Mouse (Mus musculus) neutrophil, adult 59 days (primary cell): ENCODE measurements around the gene Pcdh15. TPM values are rescaled to one million over a fixed set of nuclear protein-coding genes. Genes with fewer than 3 reads are reported as not detected.

Source experiments
- total RNA-seq, 2 experiments: library from RNA; stranded (reverse); gene quantifications; 1 replicate in 1 of 2; 2 replicates in 1 of 2; pipeline ENCODE4 v1.2.4; 2023

The Pcdh15 gene
- not detected for total RNA-seq

GRCm38 (mm10) chr10:73098966-73099845 lies at the start of gene Pcdh15:
Gene Pcdh15 (plus strand): TSS chr10:73099342.

